Mouse (Mus musculus): ENCODE results near the gene Sprtn. TPM values are rescaled to one million over a fixed set of nuclear protein-coding genes. Genes with fewer than 3 reads are reported as not detected.

Gene Sprtn
- total and polyA plus RNA-seq, 3 experiments, result 16.0 to 26.5 (median 23.0) TPM

GRCm38 (mm10) chr8:124896632-124897385 lies 877 bp upstream of the Sprtn start (continued):
- TF ChIP-seq RCOR1 (conservative IDR thresholded peaks at IDR 0.05; ENCODE audit: low read depth, low read length) (no peak), MAX (IDR thresholded peaks at IDR 0.05; ENCODE audit: low read length) (peak; percentile 74), JUND (conservative IDR thresholded peaks at IDR 0.05; ENCODE audit: low read depth, low read length) (no peak), MXI1 (IDR thresholded peaks at IDR 0.05; ENCODE audit: low read depth, low read length) (peak; percentile 53; the same call in 1 of the 2 replicates), E2F4 (IDR thresholded peaks at IDR 0.05; ENCODE audit: insufficient replicate concordance, low read depth, low read length) (no peak), CHD2 (IDR thresholded peaks at IDR 0.05; ENCODE audit: low read length) (no peak), UBTF (IDR thresholded peaks at IDR 0.05; ENCODE audit: low read depth, low read length) (no peak), ETS1 (conservative IDR thresholded peaks at IDR 0.05; ENCODE audit: low read depth, low read length) (no peak), MAZ (IDR thresholded peaks at IDR 0.05; ENCODE audit: low read depth, low read length) (no peak), PAX5 (IDR thresholded peaks at IDR 0.05; ENCODE audit: low read length) (no peak), ZC3H11A (IDR thresholded peaks at IDR 0.05; ENCODE audit: low read depth, low read length) (no peak), ZNF384 (IDR thresholded peaks at IDR 0.05; ENCODE audit: low read depth, low read length) (no peak), GABPA (IDR thresholded peaks at IDR 0.05; ENCODE audit: insufficient replicate concordance, low read depth, low read length) (no peak)

GRCm38 (mm10) chr8:124898251-124898905 lies 692 bp downstream of the Sprtn start:
- dilution Hi-C loops (cut with MboI; ENCODE audit: extremely low pct_ligation_motif_present, extremely low pct_unique_long_range_greater_than_20kb, low sequenced_read_pairs), result no loop called here
- H3K4me2 ChIP-seq (ENCODE audit: insufficient read depth, low read depth, poor library complexity, severe bottlenecking), result peak overlapping the region; percentile 65
- no peaks in the 10 kb centered on the region for H3K9me3 ChIP-seq (replicated peaks; ENCODE audit: low read length)
- peaks cover 45 to 70% of the 10 kb centered on the region in 2 experiments for H3K36me3 ChIP-seq (replicated peaks in 1 of 2; ENCODE audit: control insufficient read depth in 1 of 2, insufficient read depth in 1 of 2, low read length in 1 of 2)
- H3K79me2 ChIP-seq (replicated peaks; ENCODE audit: control insufficient read depth, extremely low read depth, insufficient read depth, poor library complexity, severe bottlenecking), result peaks cover 28% of the 10 kb centered on the region
- H3K4me3 ChIP-seq (replicated peaks in 1 of 3; ENCODE audit: low read depth in 2 of 3, low read length in 2 of 3, poor library complexity in 1 of 3), result peak overlapping the region; percentile 91 to 97 (median 93)
- DNase-seq (ENCODE audit: extremely low read depth), result no peak
- H3K4me1 ChIP-seq (ENCODE audit: control insufficient read depth in 1 of 2, insufficient read depth in 2 of 2), result peaks cover 17 to 38% of the 10 kb centered on the region in 2 experiments
- in situ Hi-C loops (cut with MboI; ENCODE audit: low pct_ligation_motif_present, low pct_unique_long_range_greater_than_20kb, low sequenced_read_pairs), result no loop called here
- peak overlapping the region; percentile 83 for H3K9ac ChIP-seq (ENCODE audit: insufficient read depth, low read depth)
- peak overlapping the region; percentile 32 for H3K27ac ChIP-seq (ENCODE audit: insufficient read depth, low read depth)
- no peak for TF ChIP-seq POLR2AphosphoS2 (IDR thresholded peaks at IDR 0.05; ENCODE audit: low read depth, low read length)
- TF ChIP-seq SMC3 (IDR thresholded peaks at IDR 0.05; ENCODE audit: low read depth, low read length), result no peak
- no peak for TF ChIP-seq IRF4 (IDR thresholded peaks at IDR 0.05; ENCODE audit: low read depth, low read length)
- TF ChIP-seq CHD1 (IDR thresholded peaks at IDR 0.05; ENCODE audit: low read depth, low read length), result no peak
- TF ChIP-seq ZC3H11A (IDR thresholded peaks at IDR 0.05; ENCODE audit: low read depth, low read length), result no peak
- no peak for TF ChIP-seq RCOR1 (conservative IDR thresholded peaks at IDR 0.05; ENCODE audit: low read depth, low read length)
- TF ChIP-seq TBP (conservative IDR thresholded peaks at IDR 0.05; ENCODE audit: low read depth, low read length), result no peak
- no peak for TF ChIP-seq ZMIZ1 (IDR thresholded peaks at IDR 0.05; ENCODE audit: low read depth, low read length)
- no peak for TF ChIP-seq JUND (conservative IDR thresholded peaks at IDR 0.05; ENCODE audit: low read depth, low read length)
- TF ChIP-seq HCFC1 (IDR thresholded peaks at IDR 0.05; ENCODE audit: low read depth, low read length), result no peak
- TF ChIP-seq UBTF (IDR thresholded peaks at IDR 0.05; ENCODE audit: low read depth, low read length), result no peak
- no peaks in the 10 kb centered on the region for H3K27me3 ChIP-seq (replicated peaks)
